Mouse (Mus musculus) C2C12 (cell line): ENCODE measurements at regions not wholly inside any gene's neighbourhood (a gene's known extent, or its start where the extent isn't known, plus 50 kb on each side); places are given as distances from the start of the nearest gene placed in this dataset.

Source experiments
- H3K27me3 ChIP-seq: one replicate; pipeline ENCODE4 v1.6.1; 2011; ENCODE audit not compliant: control insufficient read depth, insufficient read depth, insufficient read length
- H3K36me3 ChIP-seq: one replicate; pipeline ENCODE4 v1.6.1; 2011; ENCODE audit not compliant: control insufficient read depth, insufficient read depth
- H3K4me3 ChIP-seq: one replicate; pipeline ENCODE4 v1.5.1; 2011; ENCODE audit warnings: mild to moderate bottlenecking, control low read depth; ENCODE audit not compliant: poor library complexity, insufficient read depth, severe bottlenecking
- H3K79me2 ChIP-seq: one replicate; pipeline ENCODE4 v1.6.1; 2011; ENCODE audit not compliant: control insufficient read depth, insufficient read depth
- H3K79me3 ChIP-seq: one replicate; pipeline ENCODE4 v1.6.1; 2011; ENCODE audit warnings: low read depth, control low read depth
- H3ac ChIP-seq: one replicate; pipeline ENCODE3; 2011; ENCODE audit warnings: low read depth; ENCODE audit not compliant: control insufficient read depth, insufficient read length
- CEBPB ChIP-seq: IDR thresholded peaks from one replicate; pipeline ENCODE4 v1.6.1; 2011; ENCODE audit warnings: low read depth, mild to moderate bottlenecking, control low read depth, moderate library complexity
- CTCF ChIP-seq: IDR thresholded peaks from one replicate; pipeline ENCODE4 v1.5.1; 2011; ENCODE audit not compliant: control insufficient read depth, insufficient read depth, insufficient read length
- FOSL1 ChIP-seq: IDR thresholded peaks from one replicate; pipeline ENCODE4 v1.8.0; 2011; ENCODE audit warnings: mild to moderate bottlenecking, low read length; ENCODE audit not compliant: poor library complexity, insufficient read depth, severe bottlenecking
- MAX ChIP-seq: IDR thresholded peaks from one replicate; pipeline ENCODE4 v1.6.1; 2011; ENCODE audit warnings: mild to moderate bottlenecking, control low read depth
- MYOD1 ChIP-seq: IDR thresholded peaks from one replicate; pipeline ENCODE4 v1.6.1; 2011; ENCODE audit warnings: low read depth; ENCODE audit not compliant: control insufficient read depth, insufficient read length
- MYOG ChIP-seq: IDR thresholded peaks from one replicate; pipeline ENCODE4 v1.6.1; 2011; ENCODE audit not compliant: control insufficient read depth, insufficient read length; ENCODE audit errors: extremely low read depth
- USF1 ChIP-seq: IDR thresholded peaks from one replicate; pipeline ENCODE4 v1.6.1; 2011; ENCODE audit warnings: low read depth, mild to moderate bottlenecking, control low read depth, moderate library complexity

DNA sequence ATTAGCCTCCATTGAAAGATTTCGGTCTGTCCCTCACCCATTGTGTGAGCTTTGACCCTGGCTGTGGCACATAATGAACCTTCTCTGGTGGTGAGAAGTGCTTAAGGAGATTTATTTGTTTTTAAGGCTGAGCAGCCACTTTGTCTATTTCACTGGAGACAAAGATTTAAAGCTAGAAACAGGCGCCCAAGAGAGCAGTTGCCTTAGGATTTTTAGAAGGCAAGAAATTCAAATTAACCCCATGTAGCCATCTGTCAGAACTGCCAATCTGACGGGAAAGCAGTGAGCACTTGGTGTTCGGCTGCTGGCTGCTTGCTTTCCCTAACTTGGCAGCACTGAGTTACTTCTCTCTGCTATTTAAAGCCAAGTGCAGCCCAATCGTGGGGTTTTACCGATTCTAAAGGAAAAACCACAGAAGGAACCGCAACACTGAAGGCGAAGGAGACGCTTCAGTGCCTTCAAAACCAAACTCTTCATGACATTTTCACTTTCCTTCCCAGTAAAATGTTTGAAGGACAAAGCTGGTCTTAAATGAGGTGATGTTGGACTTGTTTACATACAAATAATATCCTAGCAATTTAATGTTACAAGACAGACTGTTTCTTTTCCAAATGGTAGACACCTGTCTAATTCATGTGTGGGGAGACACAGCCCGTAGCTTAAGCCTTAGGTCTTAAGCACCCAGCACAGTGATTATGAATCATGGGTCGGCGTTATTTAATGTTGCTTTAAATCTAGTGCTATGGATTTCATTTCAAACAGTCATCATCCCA, 88.9 kb upstream of the Ptpn13 start:
- no peaks in the 10 kb centered on the region for H3K79me3 ChIP-seq
- no peaks in the 10 kb centered on the region for H3K27me3 ChIP-seq
- H3K79me2 ChIP-seq, result no peaks in the 10 kb centered on the region
- H3K36me3 ChIP-seq, result no peaks in the 10 kb centered on the region
- no peak overlapping the region for H3ac ChIP-seq
- no peak for TF ChIP-seq MYOD1
- no peak for TF ChIP-seq FOSL1
- no peak for TF ChIP-seq MYOG
- no peak for TF ChIP-seq MAX
- no peak for TF ChIP-seq CEBPB
- TF ChIP-seq CTCF, result no peak
- TF ChIP-seq USF1, result no peak
- no peak overlapping the region for H3K4me3 ChIP-seq

DNA sequence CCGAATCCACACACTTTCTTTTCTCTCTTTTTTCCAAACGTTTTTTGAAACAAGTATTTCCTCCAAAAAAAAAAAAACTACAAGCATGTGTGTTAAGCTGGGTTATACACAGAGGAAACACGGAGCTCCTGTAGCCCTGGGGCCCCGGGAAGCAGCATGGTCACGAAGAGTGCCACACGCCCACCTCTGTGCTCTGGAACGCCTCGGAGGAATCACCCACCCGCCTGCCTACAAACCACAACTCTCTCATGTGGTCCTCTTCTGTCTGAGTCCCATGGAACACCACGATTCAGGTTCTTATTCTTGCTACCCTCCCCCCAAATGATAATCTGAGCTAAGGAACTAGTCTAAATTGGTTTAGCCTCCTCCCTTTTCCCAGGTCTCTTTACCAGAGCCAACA, 98.6 kb upstream of the Ptpn13 start:
- H3K36me3 ChIP-seq, result no peaks in the 10 kb centered on the region
- H3K4me3 ChIP-seq, result no peak overlapping the region
- H3K79me3 ChIP-seq, result no peaks in the 10 kb centered on the region
- H3ac ChIP-seq, result no peak overlapping the region
- H3K27me3 ChIP-seq, result no peaks in the 10 kb centered on the region
- TF ChIP-seq MAX, result no peak
- no peak for TF ChIP-seq MYOD1
- TF ChIP-seq CEBPB, result no peak
- no peak for TF ChIP-seq CTCF
- TF ChIP-seq FOSL1, result no peak
- no peak for TF ChIP-seq USF1
- TF ChIP-seq MYOG, result no peak
- H3K79me2 ChIP-seq, result no peaks in the 10 kb centered on the region

- Histone ChIP-seq H3K79me3 (no peaks in the 10 kb centered on the region), H3K36me3 (no peaks in the 10 kb centered on the region), H3K27me3 (no peaks in the 10 kb centered on the region), H3ac (no peak overlapping the region), H3K79me2 (no peaks in the 10 kb centered on the region), H3K4me3 (no peak overlapping the region)
- TF ChIP-seq USF1 (no peak), MYOG (no peak)
Measured at GRCm38 (mm10) chr5:103320341-103320740, 104.7 kb upstream of the Ptpn13 start.

DNA sequence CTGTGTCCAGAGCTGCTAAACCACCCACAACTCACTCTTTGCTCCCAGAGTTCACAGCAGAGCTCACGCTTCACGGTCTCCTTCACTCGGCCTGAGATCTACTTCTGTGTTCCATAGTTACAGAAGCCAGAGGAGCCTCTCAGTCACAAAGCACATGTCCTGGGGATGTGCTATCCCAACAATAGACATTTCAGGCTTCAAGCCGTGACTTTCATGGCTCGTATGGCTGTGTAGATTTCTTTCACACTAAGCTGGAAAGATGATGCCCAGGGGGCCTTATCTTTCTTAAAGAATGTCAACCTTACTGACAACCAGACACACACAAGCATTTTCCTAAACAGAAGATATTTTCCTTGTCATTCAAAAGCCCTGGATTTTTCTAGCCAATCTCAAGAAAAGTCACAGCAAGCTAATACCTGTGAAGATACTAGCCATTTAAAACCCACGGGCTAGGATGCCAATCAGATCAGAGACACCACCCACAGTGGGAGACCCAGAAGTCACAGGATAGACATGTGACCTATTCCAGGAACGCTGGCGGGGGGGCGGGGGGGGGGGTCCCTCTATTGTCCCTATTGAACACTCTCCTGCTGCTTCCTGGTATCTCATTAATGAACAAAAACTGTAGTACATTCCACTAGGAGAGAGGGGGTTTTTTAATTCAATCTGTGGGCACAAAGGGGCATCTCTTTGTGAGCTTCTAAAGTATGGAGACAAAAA, 98.8 kb upstream of the Mapk10 start:
- H3K4me3 ChIP-seq, result no peak overlapping the region
- no peak overlapping the region for H3ac ChIP-seq
- H3K36me3 ChIP-seq, result no peaks in the 10 kb centered on the region
- H3K79me3 ChIP-seq, result no peaks in the 10 kb centered on the region
- TF ChIP-seq CEBPB, result no peak
- no peak for TF ChIP-seq MAX
- TF ChIP-seq CTCF, result no peak
- TF ChIP-seq USF1, result no peak
- no peak for TF ChIP-seq MYOG
- TF ChIP-seq MYOD1, result no peak
- no peak for TF ChIP-seq FOSL1
- no peaks in the 10 kb centered on the region for H3K27me3 ChIP-seq
- H3K79me2 ChIP-seq, result no peaks in the 10 kb centered on the region

- Histone ChIP-seq H3K27me3 (no peaks in the 10 kb centered on the region), H3K4me3 (no peak overlapping the region), H3K36me3 (no peaks in the 10 kb centered on the region), H3K79me3 (no peaks in the 10 kb centered on the region), H3K79me2 (no peaks in the 10 kb centered on the region), H3ac (no peak overlapping the region)
- TF ChIP-seq MYOD1 (no peak), CTCF (no peak), MAX (no peak), FOSL1 (no peak), USF1 (no peak), MYOG (no peak), CEBPB (no peak)
Measured at GRCm38 (mm10) chr5:103305716-103306447, 94.7 kb upstream of the Mapk10 start.
